Mouse (Mus musculus): Measurements from ENCODE around the gene Cntrl. TPM values are rescaled to one million over a fixed set of nuclear protein-coding genes. Genes with fewer than 3 reads are reported as not detected.

Cntrl gene
- total and polyA plus RNA-seq, 3 experiments, result 13.7 to 93.5 (median 70.5) TPM

GRCm38 (mm10) chr2:35148806-35149205 lies 39.5 kb downstream of the Cntrl start:
- TF ChIP-seq CTCF (IDR thresholded peaks at IDR 0.05; ENCODE audit: low read depth, low read length) (no peak), POLR2AphosphoS5 (IDR thresholded peaks at IDR 0.05; ENCODE audit: insufficient replicate concordance, low read depth, low read length) (no peak), TAL1 (conservative IDR thresholded peaks at IDR 0.05; ENCODE audit: low read depth, low read length) (no peak), GATA1 (IDR thresholded peaks at IDR 0.05; ENCODE audit: borderline replicate concordance, low read length) (no peak), GATA2 (IDR thresholded peaks at IDR 0.05; ENCODE audit: borderline replicate concordance, low read depth, low read length) (no peak)
- DNase-seq (ENCODE audit: low spot score) (no peak), ATAC-seq (ENCODE audit: extremely low read depth, insufficient number of reproducible peaks, low FRiP score, poor library complexity, severe bottlenecking) (no peak)
- Histone ChIP-seq H3K27me3 (ENCODE audit: insufficient read depth, low read length) (no peaks in the 10 kb centered on the region), H3K4me1 (ENCODE audit: insufficient read depth, low read depth, low read length) (peaks cover 2% of the 10 kb centered on the region; the same call in 1 of the 2 replicates), H3K36me3 (replicated peaks) (peaks cover 99% of the 10 kb centered on the region), H3K9me3 (replicated peaks) (no peaks in the 10 kb centered on the region), H3K4me3 (ENCODE audit: low read depth, low read length) (no peak overlapping the region)

GRCm38 (mm10) chr2:35151303-35151882 lies 42.1 kb downstream of the Cntrl start:
- DNase-seq (ENCODE audit: low spot score) (no peak), ATAC-seq (ENCODE audit: extremely low read depth, insufficient number of reproducible peaks, low FRiP score, poor library complexity, severe bottlenecking) (no peak)
- Histone ChIP-seq H3K4me1 (ENCODE audit: insufficient read depth, low read depth, low read length) (peaks cover 1% of the 10 kb centered on the region; the same call in 1 of the 2 replicates), H3K27me3 (ENCODE audit: insufficient read depth, low read length) (no peaks in the 10 kb centered on the region), H3K9me3 (replicated peaks) (no peaks in the 10 kb centered on the region), H3K36me3 (replicated peaks) (peaks cover 99% of the 10 kb centered on the region), H3K4me3 (ENCODE audit: low read depth, low read length) (no peak overlapping the region)
- TF ChIP-seq TAL1 (conservative IDR thresholded peaks at IDR 0.05; ENCODE audit: low read depth, low read length) (no peak), POLR2AphosphoS5 (IDR thresholded peaks at IDR 0.05; ENCODE audit: insufficient replicate concordance, low read depth, low read length) (no peak)

GRCm38 (mm10) chr2:35153179-35153578 lies 43.9 kb downstream of the Cntrl start:
- H3K4me1 ChIP-seq (ENCODE audit: insufficient read depth, low read depth, low read length), result peaks cover 8% of the 10 kb centered on the region; the same call in 1 of the 2 replicates
- no peak for TF ChIP-seq GATA2 (IDR thresholded peaks at IDR 0.05; ENCODE audit: borderline replicate concordance, low read depth, low read length)
- no peak for TF ChIP-seq GATA1 (IDR thresholded peaks at IDR 0.05; ENCODE audit: borderline replicate concordance, low read length)
- no peak for TF ChIP-seq TAL1 (conservative IDR thresholded peaks at IDR 0.05; ENCODE audit: low read depth, low read length)
- no peak for TF ChIP-seq CTCF (IDR thresholded peaks at IDR 0.05; ENCODE audit: low read depth, low read length)
- no peak for TF ChIP-seq POLR2AphosphoS5 (IDR thresholded peaks at IDR 0.05; ENCODE audit: insufficient replicate concordance, low read depth, low read length)
- ATAC-seq (ENCODE audit: extremely low read depth, insufficient number of reproducible peaks, low FRiP score, poor library complexity, severe bottlenecking) (no peak), DNase-seq (ENCODE audit: low spot score) (no peak)
- no peaks in the 10 kb centered on the region for H3K27me3 ChIP-seq (ENCODE audit: insufficient read depth, low read length)
- H3K9me3 ChIP-seq (replicated peaks), result no peaks in the 10 kb centered on the region
- peaks cover 99% of the 10 kb centered on the region for H3K36me3 ChIP-seq (replicated peaks)
- no peak overlapping the region for H3K4me3 ChIP-seq (ENCODE audit: low read depth, low read length)

GRCm38 (mm10) chr2:35153844-35154554 lies 44.7 kb downstream of the Cntrl start:
- Histone ChIP-seq H3K4me3 (ENCODE audit: low read depth, low read length) (no peak overlapping the region), H3K9me3 (replicated peaks) (no peaks in the 10 kb centered on the region), H3K36me3 (replicated peaks) (peaks cover 98% of the 10 kb centered on the region), H3K4me1 (ENCODE audit: insufficient read depth, low read depth, low read length) (peaks cover 8% of the 10 kb centered on the region; the same call in 1 of the 2 replicates), H3K27me3 (ENCODE audit: insufficient read depth, low read length) (no peaks in the 10 kb centered on the region)
- TF ChIP-seq CTCF (IDR thresholded peaks at IDR 0.05; ENCODE audit: low read depth, low read length) (no peak), POLR2AphosphoS5 (IDR thresholded peaks at IDR 0.05; ENCODE audit: insufficient replicate concordance, low read depth, low read length) (no peak), TAL1 (conservative IDR thresholded peaks at IDR 0.05; ENCODE audit: low read depth, low read length) (no peak), GATA1 (IDR thresholded peaks at IDR 0.05; ENCODE audit: borderline replicate concordance, low read length) (no peak), GATA2 (IDR thresholded peaks at IDR 0.05; ENCODE audit: borderline replicate concordance, low read depth, low read length) (no peak)
- DNase-seq (ENCODE audit: low spot score) (no peak), ATAC-seq (ENCODE audit: extremely low read depth, insufficient number of reproducible peaks, low FRiP score, poor library complexity, severe bottlenecking) (no peak)

DNA sequence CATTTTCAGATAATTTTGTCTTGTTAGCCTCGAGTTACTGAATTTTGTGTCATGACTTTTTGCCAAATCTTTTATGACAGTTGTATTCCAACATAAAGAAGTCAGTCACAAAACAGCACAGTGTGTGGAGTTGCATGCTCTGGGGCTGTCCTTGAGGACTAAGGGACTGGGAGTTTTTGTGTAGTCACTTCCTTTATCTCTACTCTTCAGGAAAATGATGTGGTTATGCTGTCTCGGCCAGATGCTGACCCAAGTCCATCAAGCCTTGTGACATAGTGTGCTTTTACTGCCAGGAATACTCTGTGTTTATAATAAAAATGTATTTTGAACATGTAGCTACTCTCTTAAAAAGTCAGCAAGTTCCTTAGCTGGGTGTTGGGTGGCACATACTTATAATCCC lies 47.7 kb downstream of the Cntrl start:
- no peak overlapping the region for H3K4me3 ChIP-seq (ENCODE audit: low read depth, low read length)
- DNase-seq (ENCODE audit: low spot score) (no peak), ATAC-seq (ENCODE audit: extremely low read depth, insufficient number of reproducible peaks, low FRiP score, poor library complexity, severe bottlenecking) (no peak)
- no peaks in the 10 kb centered on the region for H3K27me3 ChIP-seq (ENCODE audit: insufficient read depth, low read length)
- H3K9me3 ChIP-seq (replicated peaks), result no peaks in the 10 kb centered on the region
- TF ChIP-seq CTCF (IDR thresholded peaks at IDR 0.05; ENCODE audit: low read depth, low read length) (no peak), GATA2 (IDR thresholded peaks at IDR 0.05; ENCODE audit: borderline replicate concordance, low read depth, low read length) (no peak), POLR2AphosphoS5 (IDR thresholded peaks at IDR 0.05; ENCODE audit: insufficient replicate concordance, low read depth, low read length) (no peak), GATA1 (IDR thresholded peaks at IDR 0.05; ENCODE audit: borderline replicate concordance, low read length) (no peak), TAL1 (conservative IDR thresholded peaks at IDR 0.05; ENCODE audit: low read depth, low read length) (no peak)
- H3K36me3 ChIP-seq (replicated peaks), result peaks cover 87% of the 10 kb centered on the region
- peaks cover 8% of the 10 kb centered on the region; the same call in 1 of the 2 replicates for H3K4me1 ChIP-seq (ENCODE audit: insufficient read depth, low read depth, low read length)

GRCm38 (mm10) chr2:35157836-35158235 lies 48.5 kb downstream of the Cntrl start:
- H3K9me3 ChIP-seq (replicated peaks), result no peaks in the 10 kb centered on the region
- no peaks in the 10 kb centered on the region for H3K27me3 ChIP-seq (ENCODE audit: insufficient read depth, low read length)
- ATAC-seq (ENCODE audit: extremely low read depth, insufficient number of reproducible peaks, low FRiP score, poor library complexity, severe bottlenecking) (no peak), DNase-seq (ENCODE audit: low spot score) (no peak)
- H3K4me1 ChIP-seq (ENCODE audit: insufficient read depth, low read depth, low read length), result peaks cover 8% of the 10 kb centered on the region; the same call in 1 of the 2 replicates
- peaks cover 86% of the 10 kb centered on the region for H3K36me3 ChIP-seq (replicated peaks)
- no peak overlapping the region for H3K4me3 ChIP-seq (ENCODE audit: low read depth, low read length)
- no peak for TF ChIP-seq CTCF (IDR thresholded peaks at IDR 0.05; ENCODE audit: low read depth, low read length)
- no peak for TF ChIP-seq TAL1 (conservative IDR thresholded peaks at IDR 0.05; ENCODE audit: low read depth, low read length)
- no peak for TF ChIP-seq POLR2AphosphoS5 (IDR thresholded peaks at IDR 0.05; ENCODE audit: insufficient replicate concordance, low read depth, low read length)
- TF ChIP-seq GATA1 (IDR thresholded peaks at IDR 0.05; ENCODE audit: borderline replicate concordance, low read length), result no peak
- no peak for TF ChIP-seq GATA2 (IDR thresholded peaks at IDR 0.05; ENCODE audit: borderline replicate concordance, low read depth, low read length)

Data from G1E (cell line).